Mouse (Mus musculus): ENCODE results near the gene Pth2. TPM values are rescaled to one million over a fixed set of nuclear protein-coding genes. Genes with fewer than 3 reads are reported as not detected.
A peak's percentile ranks its signal among the peaks of the same experiment; 100 is the strongest.

Pth2 gene
- polyA plus RNA-seq, 1 experiment = not detected

DNA sequence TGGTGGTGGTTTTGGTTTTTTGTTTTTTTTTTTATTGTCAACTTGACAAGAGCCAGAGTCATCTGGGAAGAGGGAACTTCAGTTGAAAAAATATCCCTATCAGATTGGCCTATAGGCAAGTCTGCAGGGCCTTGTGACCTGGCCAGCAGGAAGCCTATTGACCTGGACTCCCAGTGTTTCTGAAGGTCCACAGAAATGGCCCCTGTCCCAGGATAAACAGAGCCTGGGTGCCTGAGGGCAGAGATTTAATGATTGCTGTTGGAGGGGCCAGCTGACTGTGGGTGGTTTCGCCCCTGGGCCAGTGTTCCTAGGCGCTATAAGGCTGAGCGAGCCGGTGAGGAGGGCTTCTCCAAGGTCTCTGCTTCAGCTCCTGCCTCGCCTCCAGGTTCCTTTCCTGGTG is 32.9 kb downstream of the Pth2 start:
- Histone ChIP-seq H3K4me3 (replicated peaks) (no peak overlapping the region), H3K36me3 (ENCODE audit: control insufficient read depth) (no peaks in the 10 kb centered on the region), H3K4me1 (ENCODE audit: control insufficient read depth) (peaks cover 27% of the 10 kb centered on the region), H3K27me3 (ENCODE audit: control insufficient read depth) (peaks cover 59% of the 10 kb centered on the region), H3K9me3 (ENCODE audit: control insufficient read depth, low read length) (no peaks in the 10 kb centered on the region)
- TF ChIP-seq TAL1 (IDR thresholded peaks at IDR 0.05; ENCODE audit: low read length) (no peak), GATA1 (IDR thresholded peaks at IDR 0.05; ENCODE audit: low read length) (no peak)

- no peaks in the 10 kb centered on the region for H3K36me3 ChIP-seq (ENCODE audit: control insufficient read depth)
- peaks cover 53% of the 10 kb centered on the region for H3K27me3 ChIP-seq (ENCODE audit: control insufficient read depth)
- H3K9me3 ChIP-seq (ENCODE audit: control insufficient read depth, low read length) = no peaks in the 10 kb centered on the region
- H3K4me3 ChIP-seq (replicated peaks) = peak within 1 kb of the TSS; percentile 37
- TF ChIP-seq TAL1 (IDR thresholded peaks at IDR 0.05; ENCODE audit: low read length) (no peak), GATA1 (IDR thresholded peaks at IDR 0.05; ENCODE audit: low read length) (no peak)
- peaks cover 20% of the 10 kb centered on the region for H3K4me1 ChIP-seq (ENCODE audit: control insufficient read depth)
Measured at GRCm38 (mm10) chr7:45215673-45216441, 35.1 kb downstream of the Pth2 start, which contains the start of gene Tead2. Tead2 (plus strand) TSS chr7:45215753.

DNA sequence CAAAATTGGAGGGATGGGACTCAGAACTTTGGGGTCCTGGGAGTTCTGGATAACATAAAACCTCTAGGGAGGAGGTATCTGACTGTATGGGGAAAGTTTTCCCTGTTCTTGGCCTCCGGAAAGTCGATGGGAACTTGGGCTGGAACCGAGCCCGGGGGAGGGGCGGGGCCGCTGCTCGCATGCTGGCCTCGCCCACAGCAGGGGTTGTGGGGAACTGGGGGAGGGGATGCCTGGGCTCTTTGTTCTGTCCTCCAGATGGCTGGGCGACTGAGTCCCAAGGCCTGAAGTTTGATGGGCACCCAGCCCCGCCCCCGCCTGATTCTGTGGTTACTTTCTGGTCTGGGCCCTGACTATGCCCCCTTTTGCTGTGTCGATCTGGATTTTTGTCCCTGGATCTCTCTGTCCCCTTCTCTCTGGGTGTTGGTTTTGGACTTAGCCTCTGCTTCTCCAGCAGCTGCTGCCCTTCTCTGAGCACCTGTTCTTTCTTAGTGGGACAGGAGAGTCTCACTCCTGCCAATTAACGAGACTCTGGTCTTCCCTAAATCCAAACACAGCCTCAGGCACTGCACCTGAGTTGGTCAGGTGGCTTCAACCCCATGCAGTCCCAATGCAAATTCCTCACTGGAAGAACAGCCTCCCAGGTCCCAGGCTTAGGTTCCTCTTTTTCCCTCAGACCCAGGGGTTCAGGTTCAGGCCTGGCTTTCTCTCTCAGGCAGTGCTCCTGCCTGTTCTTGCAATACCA is 35.8 kb downstream of the Pth2 start:
- no peak for TF ChIP-seq GATA1 (IDR thresholded peaks at IDR 0.05; ENCODE audit: low read length)
- no peak for TF ChIP-seq TAL1 (IDR thresholded peaks at IDR 0.05; ENCODE audit: low read length)
- Histone ChIP-seq H3K9me3 (ENCODE audit: control insufficient read depth, low read length) (no peaks in the 10 kb centered on the region), H3K4me3 (replicated peaks) (peak overlapping the region; percentile 37), H3K4me1 (ENCODE audit: control insufficient read depth) (peaks cover 13% of the 10 kb centered on the region), H3K36me3 (ENCODE audit: control insufficient read depth) (no peaks in the 10 kb centered on the region), H3K27me3 (ENCODE audit: control insufficient read depth) (peaks cover 45% of the 10 kb centered on the region)

DNA sequence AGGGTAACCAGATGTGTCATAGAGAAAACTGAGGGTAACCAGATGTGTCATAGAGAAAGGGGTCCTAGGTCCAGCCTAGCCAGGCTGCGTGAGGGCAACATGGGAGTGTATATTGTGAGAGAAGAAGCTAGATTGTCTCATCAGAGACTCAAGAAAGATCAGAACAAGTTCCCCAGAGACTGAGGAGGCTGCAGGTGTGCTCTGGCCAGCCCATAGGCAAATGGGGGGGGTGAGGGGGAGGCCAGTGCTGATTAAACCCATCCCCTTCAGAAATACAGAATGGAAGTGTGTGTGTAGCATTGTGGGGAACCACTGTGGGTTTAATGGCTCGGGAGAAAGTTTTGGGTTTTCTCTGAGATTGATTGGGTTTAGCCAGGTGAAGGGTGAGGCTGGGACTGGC is 40.9 kb downstream of the Pth2 start:
- TF ChIP-seq GATA1 (IDR thresholded peaks at IDR 0.05; ENCODE audit: low read length) (no peak), TAL1 (IDR thresholded peaks at IDR 0.05; ENCODE audit: low read length) (no peak)
- H3K27me3 ChIP-seq (ENCODE audit: control insufficient read depth) = peaks cover 10% of the 10 kb centered on the region

GRCm38 (mm10) chr7:45224826-45225225 is 44.0 kb downstream of the Pth2 start:
- Histone ChIP-seq H3K36me3 (ENCODE audit: control insufficient read depth) (no peaks in the 10 kb centered on the region; the same call in 1 of the 2 replicates), H3K4me1 (ENCODE audit: control insufficient read depth) (no peaks in the 10 kb centered on the region), H3K4me3 (replicated peaks) (no peak overlapping the region), H3K9me3 (ENCODE audit: control insufficient read depth, low read length) (no peaks in the 10 kb centered on the region), H3K27me3 (ENCODE audit: control insufficient read depth) (no peaks in the 10 kb centered on the region)
- no peak for TF ChIP-seq TAL1 (IDR thresholded peaks at IDR 0.05; ENCODE audit: low read length)
- TF ChIP-seq GATA1 (IDR thresholded peaks at IDR 0.05; ENCODE audit: low read length) = no peak

More for the DNA sequence above, 40.9 kb downstream of the Pth2 start:
- Histone ChIP-seq H3K36me3 (ENCODE audit: control insufficient read depth) (no peaks in the 10 kb centered on the region), H3K4me1 (ENCODE audit: control insufficient read depth) (no peaks in the 10 kb centered on the region), H3K9me3 (ENCODE audit: control insufficient read depth, low read length) (no peaks in the 10 kb centered on the region), H3K4me3 (replicated peaks) (no peak overlapping the region)

DNA sequence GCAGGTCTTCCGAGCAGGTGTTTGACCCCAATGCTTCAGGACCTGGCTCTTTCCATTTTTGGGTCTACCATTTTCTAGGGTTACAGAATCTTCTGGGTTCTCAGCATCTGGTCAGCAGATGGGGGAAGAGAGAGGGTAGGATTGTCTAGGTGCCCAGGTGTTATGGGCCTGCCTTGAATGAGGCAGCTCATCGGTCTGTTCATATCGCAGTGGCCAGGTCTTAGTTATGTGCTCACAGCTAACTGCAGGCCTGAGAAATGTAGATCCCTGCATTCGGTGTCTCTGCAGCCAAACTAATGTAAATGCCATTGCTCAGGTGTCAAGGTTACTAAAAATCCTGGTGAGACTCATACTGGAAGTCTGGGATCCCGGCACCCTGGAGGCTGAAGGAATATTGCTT is 45.6 kb downstream of the Pth2 start:
- H3K4me1 ChIP-seq (ENCODE audit: control insufficient read depth) = no peaks in the 10 kb centered on the region
- no peak overlapping the region for H3K4me3 ChIP-seq (replicated peaks)
- TF ChIP-seq TAL1 (IDR thresholded peaks at IDR 0.05; ENCODE audit: low read length) (no peak), GATA1 (IDR thresholded peaks at IDR 0.05; ENCODE audit: low read length) (no peak)
- H3K36me3 ChIP-seq (ENCODE audit: control insufficient read depth) = no peaks in the 10 kb centered on the region; the same call in 1 of the 2 replicates
- H3K27me3 ChIP-seq (ENCODE audit: control insufficient read depth) = no peaks in the 10 kb centered on the region
- H3K9me3 ChIP-seq (ENCODE audit: control insufficient read depth, low read length) = no peaks in the 10 kb centered on the region

- H3K4me3 ChIP-seq (replicated peaks) = no peak overlapping the region
- no peaks in the 10 kb centered on the region; the same call in 1 of the 2 replicates for H3K36me3 ChIP-seq (ENCODE audit: control insufficient read depth)
- no peaks in the 10 kb centered on the region for H3K9me3 ChIP-seq (ENCODE audit: control insufficient read depth, low read length)
- peaks cover 9% of the 10 kb centered on the region for H3K4me1 ChIP-seq (ENCODE audit: control insufficient read depth)
- TF ChIP-seq TAL1 (IDR thresholded peaks at IDR 0.05; ENCODE audit: low read length) (no peak), GATA1 (IDR thresholded peaks at IDR 0.05; ENCODE audit: low read length) (no peak)
- H3K27me3 ChIP-seq (ENCODE audit: control insufficient read depth) = no peaks in the 10 kb centered on the region
Measured at GRCm38 (mm10) chr7:45228548-45228947, 47.8 kb downstream of the Pth2 start.

DNA sequence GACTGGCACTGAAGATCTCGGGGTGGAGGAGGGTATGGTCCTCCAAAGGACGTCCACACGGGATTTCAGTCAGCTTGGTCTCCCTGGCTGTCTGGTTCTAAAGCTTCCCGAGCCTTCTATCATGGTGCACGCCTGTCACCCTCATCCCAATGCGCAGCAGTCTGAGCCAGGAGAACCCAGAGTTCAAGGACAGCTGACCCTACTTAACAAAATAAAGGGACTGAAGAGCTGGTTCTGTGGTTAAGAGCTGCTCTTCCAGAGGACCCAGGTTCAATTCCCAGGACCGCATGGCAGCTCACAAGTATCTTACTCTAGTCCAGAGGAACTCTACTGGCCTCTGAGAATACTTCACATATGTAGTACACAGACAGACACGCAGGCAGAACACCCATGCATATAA is 48.3 kb downstream of the Pth2 start:
- no peak overlapping the region for H3K4me3 ChIP-seq (replicated peaks)
- H3K36me3 ChIP-seq (ENCODE audit: control insufficient read depth) = no peaks in the 10 kb centered on the region; the same call in 1 of the 2 replicates
- no peaks in the 10 kb centered on the region for H3K9me3 ChIP-seq (ENCODE audit: control insufficient read depth, low read length)
- peaks cover under 1% of the 10 kb centered on the region; the same call in 1 of the 2 replicates for H3K27me3 ChIP-seq (ENCODE audit: control insufficient read depth)
- TF ChIP-seq TAL1 (IDR thresholded peaks at IDR 0.05; ENCODE audit: low read length) = no peak
- TF ChIP-seq GATA1 (IDR thresholded peaks at IDR 0.05; ENCODE audit: low read length) = no peak
- peaks cover 14% of the 10 kb centered on the region for H3K4me1 ChIP-seq (ENCODE audit: control insufficient read depth)
